Mouse (Mus musculus): Measurements from ENCODE around the gene Tbc1d30. TPM values are rescaled to one million over a fixed set of nuclear protein-coding genes. Genes with fewer than 3 reads are reported as not detected.

Gene Tbc1d30
- polyA plus RNA-seq, 1 experiment = 1.3 TPM

- no peak for TF ChIP-seq CTCF (IDR thresholded peaks at IDR 0.05; ENCODE audit: low read depth, low read length)
- no peak for TF ChIP-seq POLR2A (IDR thresholded peaks at IDR 0.05; ENCODE audit: borderline replicate concordance, low read depth, low read length)
- Histone ChIP-seq H3K4me3 (ENCODE audit: insufficient read depth, low read length) (no peak overlapping the region), H3K27ac (ENCODE audit: insufficient read depth, low read depth, low read length) (0 out of 2 replicates have a peak overlapping the region, but pooled peaks have one; percentile 15), H3K4me1 (ENCODE audit: control insufficient read depth, insufficient read depth, low read length) (peaks cover 4% of the 10 kb centered on the region)
These were observed 34.7 kb downstream of the Tbc1d30 start for GRCm38 (mm10) chr10:121316361-121316760.

- no peak for TF ChIP-seq CTCF (IDR thresholded peaks at IDR 0.05; ENCODE audit: low read depth, low read length)
- TF ChIP-seq POLR2A (IDR thresholded peaks at IDR 0.05; ENCODE audit: borderline replicate concordance, low read depth, low read length) = no peak
- 0 out of 2 replicates have a peak overlapping the region, but pooled peaks have one; percentile 15 for H3K27ac ChIP-seq (ENCODE audit: insufficient read depth, low read depth, low read length)
- H3K4me3 ChIP-seq (ENCODE audit: insufficient read depth, low read length) = peak overlapping the region; percentile 7; the same call in 1 of the 2 replicates
- H3K4me1 ChIP-seq (ENCODE audit: control insufficient read depth, insufficient read depth, low read length) = peaks cover 4% of the 10 kb centered on the region
These were observed 35.5 kb downstream of the Tbc1d30 start for GRCm38 (mm10) chr10:121315321-121316283.

GRCm38 (mm10) chr10:121314186-121314585, 36.9 kb downstream of the Tbc1d30 start:
- TF ChIP-seq CTCF (IDR thresholded peaks at IDR 0.05; ENCODE audit: low read depth, low read length) (no peak), POLR2A (IDR thresholded peaks at IDR 0.05; ENCODE audit: borderline replicate concordance, low read depth, low read length) (no peak)
- Histone ChIP-seq H3K4me3 (ENCODE audit: insufficient read depth, low read length) (no peak overlapping the region), H3K4me1 (ENCODE audit: control insufficient read depth, insufficient read depth, low read length) (peaks cover 4% of the 10 kb centered on the region), H3K27ac (ENCODE audit: insufficient read depth, low read depth, low read length) (no peak overlapping the region)

- no peak for TF ChIP-seq CTCF (IDR thresholded peaks at IDR 0.05; ENCODE audit: low read depth, low read length)
- TF ChIP-seq POLR2A (IDR thresholded peaks at IDR 0.05; ENCODE audit: borderline replicate concordance, low read depth, low read length) = no peak
- Histone ChIP-seq H3K4me3 (ENCODE audit: insufficient read depth, low read length) (no peak overlapping the region), H3K27ac (ENCODE audit: insufficient read depth, low read depth, low read length) (no peak overlapping the region), H3K4me1 (ENCODE audit: control insufficient read depth, insufficient read depth, low read length) (peaks cover 4% of the 10 kb centered on the region)
These were observed 38.0 kb downstream of the Tbc1d30 start for GRCm38 (mm10) chr10:121313049-121313448.

- Histone ChIP-seq H3K4me1 (ENCODE audit: control insufficient read depth, insufficient read depth, low read length) (no peaks in the 10 kb centered on the region; the same call in 1 of the 2 replicates), H3K27ac (ENCODE audit: insufficient read depth, low read depth, low read length) (no peak overlapping the region), H3K4me3 (ENCODE audit: insufficient read depth, low read length) (peak overlapping the region; percentile 62)
- TF ChIP-seq CTCF (IDR thresholded peaks at IDR 0.05; ENCODE audit: low read depth, low read length) (no peak), POLR2A (IDR thresholded peaks at IDR 0.05; ENCODE audit: borderline replicate concordance, low read depth, low read length) (no peak)
These were observed 40.4 kb downstream of the Tbc1d30 start for GRCm38 (mm10) chr10:121310511-121311221.

- Histone ChIP-seq H3K4me1 (ENCODE audit: control insufficient read depth, insufficient read depth, low read length) (no peaks in the 10 kb centered on the region), H3K4me3 (ENCODE audit: insufficient read depth, low read length) (peak overlapping the region; percentile 62), H3K27ac (ENCODE audit: insufficient read depth, low read depth, low read length) (no peak overlapping the region)
- TF ChIP-seq POLR2A (IDR thresholded peaks at IDR 0.05; ENCODE audit: borderline replicate concordance, low read depth, low read length) = no peak
- no peak for TF ChIP-seq CTCF (IDR thresholded peaks at IDR 0.05; ENCODE audit: low read depth, low read length)
These were observed 41.1 kb downstream of the Tbc1d30 start for GRCm38 (mm10) chr10:121309801-121310510.

- Histone ChIP-seq H3K27ac (ENCODE audit: insufficient read depth, low read depth, low read length) (no peak overlapping the region), H3K4me3 (ENCODE audit: insufficient read depth, low read length) (no peak overlapping the region), H3K4me1 (ENCODE audit: control insufficient read depth, insufficient read depth, low read length) (no peaks in the 10 kb centered on the region)
- no peak for TF ChIP-seq POLR2A (IDR thresholded peaks at IDR 0.05; ENCODE audit: borderline replicate concordance, low read depth, low read length)
- no peak for TF ChIP-seq CTCF (IDR thresholded peaks at IDR 0.05; ENCODE audit: low read depth, low read length)
These were observed 41.9 kb downstream of the Tbc1d30 start for GRCm38 (mm10) chr10:121309123-121309655.

- H3K27ac ChIP-seq (ENCODE audit: insufficient read depth, low read depth, low read length) = no peak overlapping the region
- TF ChIP-seq POLR2A (IDR thresholded peaks at IDR 0.05; ENCODE audit: borderline replicate concordance, low read depth, low read length) = no peak
- TF ChIP-seq CTCF (IDR thresholded peaks at IDR 0.05; ENCODE audit: low read depth, low read length) = 0 out of 2 replicates have a peak, but pooled peaks have one; percentile 24
- no peak overlapping the region for H3K4me3 ChIP-seq (ENCODE audit: insufficient read depth, low read length)
- no peaks in the 10 kb centered on the region for H3K4me1 ChIP-seq (ENCODE audit: control insufficient read depth, insufficient read depth, low read length)
These were observed 45.6 kb downstream of the Tbc1d30 start for GRCm38 (mm10) chr10:121305441-121305840.

- Histone ChIP-seq H3K27ac (ENCODE audit: insufficient read depth, low read depth, low read length) (no peak overlapping the region), H3K4me1 (ENCODE audit: control insufficient read depth, insufficient read depth, low read length) (no peaks in the 10 kb centered on the region), H3K4me3 (ENCODE audit: insufficient read depth, low read length) (no peak overlapping the region)
- TF ChIP-seq CTCF (IDR thresholded peaks at IDR 0.05; ENCODE audit: low read depth, low read length) = no peak
These were observed 47.5 kb downstream of the Tbc1d30 start for GRCm38 (mm10) chr10:121303559-121303958.
